Mouse (Mus musculus): ENCODE results near the gene Acer3. TPM values are rescaled to one million over a fixed set of nuclear protein-coding genes. Genes with fewer than 3 reads are reported as not detected.

The Acer3 gene
- polyA plus RNA-seq, 2 experiments, result 23.6 to 35.7 TPM

DNA sequence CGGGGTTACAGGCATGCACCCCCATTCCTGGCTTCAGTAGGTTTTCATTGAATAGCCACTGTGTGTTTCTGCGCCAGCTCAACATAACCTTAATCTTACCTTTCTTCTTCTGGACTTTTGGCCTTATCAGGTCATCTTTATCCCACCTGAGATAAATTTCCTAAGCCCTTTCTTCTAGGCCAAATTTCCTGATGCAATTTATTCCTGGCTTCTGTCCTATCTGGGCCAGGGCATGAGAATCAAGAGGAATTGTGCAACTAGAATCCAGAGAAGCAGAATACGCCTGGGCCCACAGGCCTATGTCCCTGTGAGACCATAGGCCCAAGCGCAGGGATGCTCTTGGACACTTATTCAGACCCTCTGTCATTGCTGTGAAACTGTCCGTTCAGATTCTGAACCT, 12.5 kb upstream of the Acer3 start:
- H3K27me3 ChIP-seq (ENCODE audit: control insufficient read depth, insufficient read depth, low read length), result no peaks in the 10 kb centered on the region
- no peak overlapping the region for H3K9ac ChIP-seq (ENCODE audit: low read depth, low read length, severe bottlenecking)
- no peak for TF ChIP-seq POLR2A (IDR thresholded peaks at IDR 0.05; ENCODE audit: borderline replicate concordance, extremely low read depth, insufficient read depth, insufficient read length)
- H3K9me3 ChIP-seq (ENCODE audit: control insufficient read depth, low read length), result no peaks in the 10 kb centered on the region
- DNase-seq (ENCODE audit: low spot score) (no peak), ATAC-seq (ENCODE audit: low FRiP score, low read depth) (no peak)
- no peak overlapping the region for H3K4me3 ChIP-seq (replicated peaks; ENCODE audit: low read length)
- no peak overlapping the region for H3K27ac ChIP-seq (replicated peaks; ENCODE audit: low read depth, low read length)
- H3K4me2 ChIP-seq (replicated peaks; ENCODE audit: low read depth, low read length, severe bottlenecking), result no peak overlapping the region
- 91% methylated on average over 5 of the region's 5 CpGs for WGBS
- H3K36me3 ChIP-seq (ENCODE audit: control insufficient read depth, insufficient read depth, low read length), result no peaks in the 10 kb centered on the region
- no peaks in the 10 kb centered on the region for H3K4me1 ChIP-seq (ENCODE audit: control insufficient read depth, insufficient read depth, low read length)

DNA sequence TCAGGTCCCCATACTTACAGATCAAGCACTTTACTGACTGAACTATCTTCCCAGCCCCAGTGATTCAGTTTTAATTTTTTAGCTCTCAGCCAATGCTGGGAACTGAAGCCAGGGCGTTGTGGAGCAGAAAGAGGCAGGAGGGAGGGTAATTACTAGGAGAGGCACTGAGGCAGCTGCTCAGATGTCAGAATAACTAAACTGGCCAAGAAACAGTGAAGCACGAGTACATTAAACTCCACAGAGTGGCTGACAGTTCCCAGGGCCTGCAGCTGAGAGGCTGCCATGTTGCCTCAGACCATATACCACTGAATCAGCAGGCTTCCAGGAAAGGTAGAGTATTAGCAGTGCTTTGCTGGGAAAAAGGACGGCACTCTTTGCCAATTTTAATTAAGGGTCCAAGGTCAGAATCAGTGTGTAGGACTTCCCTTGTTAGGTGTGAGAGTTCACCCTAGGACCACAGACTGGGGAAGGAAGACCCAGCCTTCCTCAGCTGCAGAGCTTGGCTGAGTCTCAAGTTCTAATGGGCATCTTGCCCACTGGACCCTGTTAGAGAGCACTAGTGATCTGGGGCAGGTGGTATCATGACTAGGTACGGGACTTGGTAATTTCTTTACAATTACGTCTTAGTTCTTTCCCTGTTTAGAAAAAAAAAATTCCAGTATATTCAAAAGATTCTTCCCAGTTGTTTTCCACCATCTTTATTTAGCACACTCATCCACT, 11.8 kb upstream of the Acer3 start:
- DNase-seq (ENCODE audit: low spot score), result no peak
- no peak overlapping the region for H3K4me3 ChIP-seq (replicated peaks; ENCODE audit: low read length)
- H3K27ac ChIP-seq (replicated peaks; ENCODE audit: low read depth, low read length), result no peak overlapping the region
- TF ChIP-seq POLR2A (IDR thresholded peaks at IDR 0.05; ENCODE audit: borderline replicate concordance, extremely low read depth, insufficient read depth, insufficient read length), result no peak
- ATAC-seq (ENCODE audit: low FRiP score, low read depth), result no peak
- H3K27me3 ChIP-seq (ENCODE audit: control insufficient read depth, insufficient read depth, low read length), result no peaks in the 10 kb centered on the region
- H3K4me1 ChIP-seq (ENCODE audit: control insufficient read depth, insufficient read depth, low read length), result no peaks in the 10 kb centered on the region
- 56% methylated on average over 5 of the region's 5 CpGs for WGBS
- H3K9ac ChIP-seq (ENCODE audit: low read depth, low read length, severe bottlenecking), result no peak overlapping the region
- H3K4me2 ChIP-seq (replicated peaks; ENCODE audit: low read depth, low read length, severe bottlenecking), result no peak overlapping the region
- no peaks in the 10 kb centered on the region for H3K36me3 ChIP-seq (ENCODE audit: control insufficient read depth, insufficient read depth, low read length)
- H3K9me3 ChIP-seq (ENCODE audit: control insufficient read depth, low read length), result no peaks in the 10 kb centered on the region

GRCm38 (mm10) chr7:98331932-98332331, 10.9 kb upstream of the Acer3 start:
- TF ChIP-seq POLR2A (IDR thresholded peaks at IDR 0.05; ENCODE audit: borderline replicate concordance, extremely low read depth, insufficient read depth, insufficient read length), result no peak
- ATAC-seq (ENCODE audit: low FRiP score, low read depth) (no peak), DNase-seq (ENCODE audit: low spot score) (no peak)
- Histone ChIP-seq H3K27me3 (ENCODE audit: control insufficient read depth, insufficient read depth, low read length) (no peaks in the 10 kb centered on the region), H3K4me2 (replicated peaks; ENCODE audit: low read depth, low read length, severe bottlenecking) (no peak overlapping the region), H3K4me3 (replicated peaks; ENCODE audit: low read length) (no peak overlapping the region), H3K4me1 (ENCODE audit: control insufficient read depth, insufficient read depth, low read length) (no peaks in the 10 kb centered on the region), H3K27ac (replicated peaks; ENCODE audit: low read depth, low read length) (no peak overlapping the region), H3K36me3 (ENCODE audit: control insufficient read depth, insufficient read depth, low read length) (no peaks in the 10 kb centered on the region), H3K9me3 (ENCODE audit: control insufficient read depth, low read length) (no peaks in the 10 kb centered on the region), H3K9ac (ENCODE audit: low read depth, low read length, severe bottlenecking) (no peak overlapping the region)
- 33% methylated on average over 3 of the region's 3 CpGs for WGBS

GRCm38 (mm10) chr7:98330375-98331002, 9.5 kb upstream of the Acer3 start:
- Histone ChIP-seq H3K9me3 (ENCODE audit: control insufficient read depth, low read length) (no peaks in the 10 kb centered on the region), H3K27ac (replicated peaks; ENCODE audit: low read depth, low read length) (no peak overlapping the region), H3K4me2 (replicated peaks; ENCODE audit: low read depth, low read length, severe bottlenecking) (no peak overlapping the region), H3K27me3 (ENCODE audit: control insufficient read depth, insufficient read depth, low read length) (no peaks in the 10 kb centered on the region), H3K4me3 (replicated peaks; ENCODE audit: low read length) (no peak overlapping the region), H3K9ac (ENCODE audit: low read depth, low read length, severe bottlenecking) (no peak overlapping the region), H3K36me3 (ENCODE audit: control insufficient read depth, insufficient read depth, low read length) (no peaks in the 10 kb centered on the region), H3K4me1 (ENCODE audit: control insufficient read depth, insufficient read depth, low read length) (no peaks in the 10 kb centered on the region)
- DNase-seq (ENCODE audit: low spot score) (no peak), ATAC-seq (ENCODE audit: low FRiP score, low read depth) (no peak)
- WGBS, result 82% methylated on average over 2 of the region's 2 CpGs
- no peak for TF ChIP-seq POLR2A (IDR thresholded peaks at IDR 0.05; ENCODE audit: borderline replicate concordance, extremely low read depth, insufficient read depth, insufficient read length)

DNA sequence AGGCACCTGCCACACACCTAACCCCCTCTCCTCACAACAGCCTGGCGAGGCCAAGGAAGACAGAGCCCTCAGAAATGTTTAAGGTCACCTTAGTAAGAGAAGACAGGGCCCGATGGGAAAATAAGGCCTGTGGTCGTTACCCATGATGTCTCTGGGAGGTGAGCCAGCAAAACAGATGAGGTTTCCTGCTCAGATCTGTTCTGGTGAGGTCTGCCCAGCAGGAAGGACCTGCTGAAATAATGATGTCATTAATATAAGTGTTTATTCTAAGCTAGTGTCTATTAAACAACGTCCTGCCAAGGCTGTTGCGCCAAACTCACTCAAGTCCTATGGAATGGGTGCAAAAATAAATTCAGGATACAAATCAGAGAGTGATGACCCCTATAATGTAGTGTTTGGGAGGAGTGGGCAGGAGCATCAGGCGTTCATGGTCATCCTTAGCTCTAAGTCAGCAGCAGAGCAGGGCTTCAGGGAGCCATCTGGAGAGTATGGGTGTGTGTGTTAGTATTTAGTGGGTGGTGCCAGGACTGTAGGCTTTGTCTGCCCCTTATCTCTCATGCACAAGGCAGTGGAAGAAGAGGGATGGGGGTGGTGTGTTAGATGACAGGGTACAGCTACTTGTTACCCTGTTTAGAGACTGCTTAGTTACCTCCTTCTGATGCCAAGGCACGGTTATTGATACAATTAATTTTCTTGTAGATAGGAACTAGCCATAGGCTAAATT, 8.8 kb upstream of the Acer3 start:
- DNase-seq (ENCODE audit: low spot score), result no peak
- no peak for ATAC-seq (ENCODE audit: low FRiP score, low read depth)
- no peak overlapping the region for H3K4me3 ChIP-seq (replicated peaks; ENCODE audit: low read length)
- no peak overlapping the region for H3K4me2 ChIP-seq (replicated peaks; ENCODE audit: low read depth, low read length, severe bottlenecking)
- H3K9ac ChIP-seq (ENCODE audit: low read depth, low read length, severe bottlenecking), result no peak overlapping the region
- 65% methylated on average over 7 of the region's 7 CpGs for WGBS
- no peaks in the 10 kb centered on the region for H3K9me3 ChIP-seq (ENCODE audit: control insufficient read depth, low read length)
- H3K27me3 ChIP-seq (ENCODE audit: control insufficient read depth, insufficient read depth, low read length), result no peaks in the 10 kb centered on the region
- no peak overlapping the region for H3K27ac ChIP-seq (replicated peaks; ENCODE audit: low read depth, low read length)
- H3K4me1 ChIP-seq (ENCODE audit: control insufficient read depth, insufficient read depth, low read length), result no peaks in the 10 kb centered on the region
- no peaks in the 10 kb centered on the region for H3K36me3 ChIP-seq (ENCODE audit: control insufficient read depth, insufficient read depth, low read length)
- TF ChIP-seq POLR2A (IDR thresholded peaks at IDR 0.05; ENCODE audit: borderline replicate concordance, extremely low read depth, insufficient read depth, insufficient read length), result no peak
